Mouse (Mus musculus) R1 (cell line): ENCODE results near the gene 1700011L22Rik.
A peak's percentile ranks its signal among the peaks of the same experiment; 100 is the strongest.

Source experiments
- DNase-seq: peaks from one replicate; pipeline ENCODE4 v3.0.0-alpha.2; 2018; ENCODE audit warnings: low read depth, low spot score

Gene 1700011L22Rik

DNA sequence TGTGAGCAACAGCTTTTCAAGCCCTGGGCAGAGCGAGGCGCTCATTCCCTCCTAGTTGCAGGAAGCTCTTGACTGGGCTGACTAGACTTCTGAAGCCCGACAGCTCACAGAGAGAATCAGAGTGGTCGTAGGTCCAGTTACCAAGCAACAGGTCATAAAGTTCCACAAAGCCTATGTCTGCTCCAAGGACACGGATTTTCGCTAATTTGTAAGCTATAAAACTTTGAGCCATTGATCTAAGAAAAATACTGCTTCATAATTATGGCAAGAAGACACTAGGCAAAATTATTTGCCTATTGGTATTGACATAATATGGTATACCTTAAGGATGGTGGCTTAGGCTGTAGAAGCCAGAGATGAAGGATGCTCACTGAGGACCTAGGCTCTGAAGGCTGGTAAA, at the start of gene 1700011L22Rik:
Gene 1700011L22Rik, minus strand, starts transcription at position 101 of the 400 bp plus-strand sequence.
- DNase-seq = no peak

GRCm38 (mm10) chr8:79297763-79298162, 49.4 kb upstream of the 1700011L22Rik start:
- DNase-seq = peak; percentile 39

DNA sequence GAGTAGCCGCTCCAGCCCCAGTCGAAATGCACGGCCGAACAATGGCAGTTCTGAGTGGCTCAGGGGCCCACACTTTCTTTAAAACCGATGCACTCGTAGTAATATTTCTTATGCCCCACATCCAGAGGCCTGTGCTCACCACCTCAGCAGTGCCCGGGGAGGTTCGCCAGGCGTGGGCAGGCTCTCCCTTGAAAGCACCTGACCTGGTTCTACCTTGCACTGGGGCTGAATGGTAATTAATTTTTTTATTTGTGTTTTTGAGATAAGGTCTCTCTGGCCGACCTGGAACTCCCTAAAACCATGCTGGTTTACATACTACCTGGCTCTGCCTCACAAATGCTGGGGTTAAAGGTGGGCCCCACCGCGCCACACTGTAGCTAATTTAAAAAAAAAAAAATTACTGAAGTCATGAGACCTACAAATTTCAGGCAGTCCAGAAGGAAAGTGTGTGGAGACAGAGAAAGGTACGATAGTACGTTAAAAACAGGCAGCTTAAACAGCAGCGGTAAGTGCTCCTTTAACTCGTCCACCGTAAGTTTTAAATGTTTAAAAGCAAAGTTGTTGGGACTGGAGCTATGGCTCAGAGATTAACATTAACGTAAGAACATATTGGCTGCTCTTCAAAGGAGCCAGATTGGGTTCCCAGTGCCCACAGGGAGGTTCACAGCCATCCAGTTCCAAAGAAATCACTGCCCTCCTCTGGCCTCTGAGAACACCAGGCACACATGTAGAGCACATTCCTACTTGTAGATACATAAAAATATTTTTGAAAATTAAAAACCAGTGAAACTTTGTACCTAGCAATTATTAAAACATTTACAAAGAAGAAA, 47.1 kb upstream of the 1700011L22Rik start:
- peak; percentile 20 for DNase-seq

DNA sequence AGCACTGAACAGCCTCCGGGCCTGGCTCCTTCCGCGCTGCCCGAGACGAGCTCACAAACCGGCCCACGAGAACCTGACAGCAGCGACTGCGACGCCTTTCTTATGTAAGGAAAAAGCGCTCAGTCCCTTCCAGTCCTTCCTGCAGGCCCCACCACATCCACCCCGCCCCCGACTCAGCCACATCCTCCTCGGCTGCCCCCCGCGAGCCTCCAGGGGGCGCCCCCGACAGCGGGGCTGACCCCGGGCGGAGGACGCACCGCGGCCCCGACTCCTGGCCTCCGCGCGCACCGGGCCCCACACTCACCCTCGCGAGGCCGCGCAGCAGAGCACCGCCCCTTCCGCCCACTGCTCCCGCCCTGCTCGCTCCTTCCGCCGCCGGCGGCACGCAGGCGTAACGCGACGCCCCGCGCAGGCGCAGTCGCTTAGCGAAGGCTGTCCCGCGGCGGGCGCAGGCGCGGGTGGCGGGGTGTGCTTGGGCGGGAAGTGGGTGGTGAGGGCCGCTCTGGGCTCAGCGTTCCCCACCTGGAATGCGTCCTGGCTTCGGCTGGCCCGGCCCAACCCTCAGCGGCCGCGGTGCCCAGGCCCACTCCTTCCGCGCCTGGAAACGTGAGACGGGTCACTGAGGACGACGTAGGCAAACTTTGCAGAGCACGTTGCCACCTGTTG, 46.4 kb upstream of the 1700011L22Rik start, which contains the start of gene Mmaa:
Gene Mmaa, minus strand, starts transcription at position 328 of the 666 bp plus-strand sequence.
- peak; percentile 96 for DNase-seq

GRCm38 (mm10) chr8:79293841-79294240, 45.5 kb upstream of the 1700011L22Rik start:
- DNase-seq = no peak

DNA sequence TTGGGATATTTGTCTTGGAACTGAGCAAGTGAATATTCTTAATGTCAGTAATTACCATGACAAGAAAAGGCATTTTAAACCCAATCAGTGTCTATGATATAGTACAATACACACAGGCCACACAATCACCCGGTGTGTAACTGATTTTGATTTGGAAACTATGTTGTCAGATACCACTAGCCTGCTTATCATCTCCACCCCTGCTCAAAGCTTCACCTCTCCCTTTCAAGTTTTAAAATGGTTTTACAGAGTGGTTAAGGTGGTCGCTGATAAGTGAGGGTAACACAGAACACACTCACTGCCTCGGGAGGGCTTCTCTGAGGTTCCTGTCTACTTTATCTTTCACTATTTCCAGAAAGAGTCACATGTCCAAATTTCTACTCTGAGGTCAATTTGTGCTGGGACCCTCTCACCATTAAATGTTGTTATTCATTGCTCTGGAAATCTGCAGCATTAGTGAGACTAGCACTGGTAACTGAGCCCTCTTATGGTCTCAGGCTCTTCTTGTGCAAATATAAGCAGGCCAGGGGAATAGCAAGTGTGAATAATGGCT, 44.4 kb upstream of the 1700011L22Rik start:
- no peak for DNase-seq

GRCm38 (mm10) chr8:79289592-79289991, 41.2 kb upstream of the 1700011L22Rik start:
- DNase-seq = no peak

DNA sequence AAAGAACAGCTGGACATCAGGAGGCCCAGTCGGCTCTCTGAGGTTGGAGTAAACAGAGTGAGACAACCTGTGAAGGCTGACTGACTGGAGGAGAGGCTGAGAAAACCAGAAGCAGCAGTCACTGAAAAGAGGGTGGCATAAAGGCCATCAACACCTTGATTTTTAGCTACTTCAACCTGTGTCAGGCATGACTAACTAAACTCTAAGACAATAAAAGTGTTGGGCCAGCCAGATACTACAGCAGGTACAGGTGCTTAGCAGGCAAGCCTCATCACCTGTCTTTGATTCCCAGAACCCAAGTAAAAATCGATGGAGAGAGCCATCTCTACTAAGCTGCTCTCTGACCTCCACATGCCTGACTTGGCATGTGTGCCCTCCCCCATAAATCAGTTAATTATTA, 40.3 kb upstream of the 1700011L22Rik start:
- no peak for DNase-seq

GRCm38 (mm10) chr8:79288250-79288649, 39.9 kb upstream of the 1700011L22Rik start:
- no peak for DNase-seq

- no peak for DNase-seq
Observed at GRCm38 (mm10) chr8:79286424-79286823, 38.1 kb upstream of the 1700011L22Rik start.

DNA sequence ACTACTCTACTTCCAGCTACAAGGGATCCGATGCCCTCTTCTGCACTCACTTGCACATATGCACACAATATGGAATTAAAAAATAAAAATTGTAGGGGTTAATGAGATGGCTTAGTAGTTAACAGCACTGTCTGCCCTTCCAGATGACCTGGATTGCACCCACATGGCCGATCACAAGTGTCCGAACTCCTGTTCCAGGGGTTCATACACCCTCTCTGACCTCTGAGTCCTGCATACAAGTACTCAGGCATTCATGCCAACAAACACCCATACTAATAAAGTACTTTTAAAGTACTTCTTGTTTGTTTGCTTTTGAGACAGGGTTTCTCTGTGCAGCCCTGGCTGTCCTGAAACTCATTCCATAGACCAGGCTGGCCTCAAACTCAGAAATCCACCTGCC, 36.3 kb upstream of the 1700011L22Rik start:
- DNase-seq = no peak

DNA sequence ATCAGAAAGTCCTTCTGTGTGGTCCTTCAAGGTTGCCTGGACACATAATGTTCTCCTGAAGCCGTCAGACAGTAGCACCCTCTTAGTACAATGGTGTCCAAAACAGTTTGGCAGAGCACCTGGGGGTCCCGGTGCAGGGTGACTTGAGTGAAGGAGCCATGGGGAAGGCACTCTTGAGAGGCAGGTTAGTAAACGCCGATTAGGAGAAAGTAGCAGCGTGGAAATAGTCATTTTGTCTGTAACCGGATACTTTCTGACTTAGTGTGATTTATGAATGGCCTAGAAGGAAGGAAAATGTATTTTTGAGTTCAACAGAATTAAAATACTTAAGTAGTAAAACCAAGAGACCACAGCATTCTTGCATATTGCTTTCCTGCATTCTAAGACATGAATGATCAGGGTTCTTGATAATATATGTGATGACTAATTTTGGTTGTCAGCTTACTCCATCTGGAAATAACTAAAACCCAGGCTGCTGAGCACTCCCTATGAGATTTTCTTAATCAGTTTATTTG, 33.1 kb upstream of the 1700011L22Rik start:
- DNase-seq = no peak

DNA sequence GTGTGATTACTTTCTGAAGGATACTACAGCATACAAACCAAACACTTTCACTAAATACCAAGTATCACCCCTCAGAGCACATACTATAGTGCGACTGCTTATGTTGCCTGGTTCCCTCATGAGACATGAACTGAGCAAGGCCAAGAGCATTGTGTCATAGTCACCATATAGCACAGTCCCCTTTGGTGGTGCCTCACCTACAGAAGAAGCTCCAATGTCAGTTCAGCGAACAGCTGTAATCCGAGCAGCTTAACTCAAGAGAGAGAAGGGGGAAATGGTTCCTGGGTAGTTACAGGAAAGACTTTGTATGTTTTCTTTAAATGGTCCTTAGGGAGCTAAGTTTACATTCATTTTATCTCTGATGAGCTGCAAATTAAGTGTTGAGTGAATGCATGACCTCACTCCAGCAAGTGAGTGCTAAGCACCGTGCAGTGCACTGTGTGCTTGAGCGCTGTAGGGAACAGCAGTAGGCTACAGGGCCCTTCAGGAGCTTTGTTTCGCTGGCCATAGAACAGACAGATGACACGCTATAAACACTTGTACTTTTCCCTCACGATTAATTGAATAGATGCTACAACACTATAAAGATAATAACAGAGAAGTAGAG, 29.0 kb upstream of the 1700011L22Rik start:
- no peak for DNase-seq

DNA sequence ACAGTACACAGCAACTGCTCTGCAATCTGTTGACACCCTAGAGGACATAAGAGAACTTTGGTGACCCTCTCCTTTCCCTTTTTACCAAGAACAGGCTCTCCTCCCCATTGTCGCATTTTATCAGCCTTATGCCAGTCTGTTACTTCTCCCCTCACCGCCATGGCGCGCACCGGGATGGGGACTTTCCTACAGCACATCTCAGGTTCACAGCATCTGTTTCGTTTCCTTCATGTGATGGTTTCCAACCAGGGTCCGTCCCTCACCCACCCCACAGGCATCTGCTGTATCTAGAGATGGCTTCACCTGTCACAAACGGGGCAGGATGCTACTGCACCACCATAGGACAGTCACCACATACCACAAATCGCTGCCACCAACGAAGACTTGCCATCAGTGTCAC, 26.6 kb upstream of the 1700011L22Rik start:
- no peak for DNase-seq

- DNase-seq = no peak
Observed at GRCm38 (mm10) chr8:79273776-79274175, 25.4 kb upstream of the 1700011L22Rik start.

DNA sequence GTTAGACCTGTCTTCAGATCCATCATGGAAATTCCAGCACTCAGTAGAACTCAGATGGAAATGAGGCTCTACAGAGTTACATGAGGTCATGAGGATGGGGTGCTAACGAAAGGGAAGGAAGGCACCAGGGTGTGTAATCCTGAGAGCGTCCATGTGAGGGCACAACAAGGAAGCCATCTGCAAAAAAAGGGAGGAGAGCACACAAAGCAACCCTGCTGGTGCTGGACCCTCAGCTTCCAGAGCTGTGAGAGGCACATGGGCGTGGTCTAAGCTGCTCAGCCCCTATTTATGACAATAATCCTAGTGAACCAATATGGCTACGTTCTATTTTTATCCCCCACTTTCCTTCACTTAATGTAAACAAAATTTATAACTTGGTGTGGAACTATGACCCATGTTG, 24.3 kb upstream of the 1700011L22Rik start:
- DNase-seq = peak; percentile 22

- no peak for DNase-seq
Observed at GRCm38 (mm10) chr8:79268921-79269320, 20.6 kb upstream of the 1700011L22Rik start.

DNA sequence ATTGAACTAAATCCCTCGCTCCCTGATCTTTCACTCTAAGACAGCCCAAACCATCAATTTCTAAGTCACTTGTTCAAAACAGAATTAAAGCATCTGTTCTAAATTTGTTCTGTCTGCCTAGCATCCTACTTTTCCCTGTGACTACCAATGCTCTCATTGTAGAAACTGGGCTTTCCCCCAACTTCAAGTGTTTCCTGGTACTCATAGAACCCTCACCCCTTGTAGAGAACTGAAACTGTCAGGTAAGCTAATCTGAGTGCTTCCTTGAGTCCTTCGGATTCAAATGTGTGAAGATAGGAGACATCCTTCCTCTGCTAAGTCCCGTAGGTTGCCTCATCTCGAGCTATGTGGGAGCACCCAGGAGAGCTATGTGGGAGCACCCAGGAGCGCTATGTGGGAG, 13.6 kb upstream of the 1700011L22Rik start:
- no peak for DNase-seq

DNA sequence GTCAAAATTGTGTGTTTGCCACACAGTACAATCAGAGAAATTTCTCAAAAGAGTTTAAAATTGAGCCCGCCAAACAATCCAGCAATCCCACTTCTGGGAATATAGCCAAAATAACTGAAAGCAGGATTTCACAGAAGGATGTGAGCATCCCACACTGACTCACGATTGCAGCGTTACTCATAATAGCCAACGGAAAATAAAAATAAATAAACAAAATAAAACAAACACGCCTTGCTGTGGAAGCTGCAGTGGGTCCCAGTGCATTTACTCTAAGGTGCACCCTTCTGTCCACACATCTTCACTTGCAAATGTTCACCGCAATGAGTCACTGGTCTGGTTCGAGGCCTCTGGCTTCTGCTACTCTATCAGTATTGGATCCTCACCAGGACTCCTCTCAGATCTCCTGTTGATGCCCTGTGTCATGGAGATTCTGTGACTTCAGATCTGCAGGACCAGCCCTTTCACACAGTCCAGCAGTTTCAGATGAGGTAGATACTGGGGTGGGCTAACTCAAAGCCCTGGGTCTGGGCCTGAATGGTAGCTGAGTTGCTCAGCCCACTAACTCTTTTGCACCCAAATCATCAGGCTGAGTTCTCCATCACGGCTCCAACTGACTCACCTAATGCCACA, 7.8 kb upstream of the 1700011L22Rik start:
- DNase-seq = no peak

DNA sequence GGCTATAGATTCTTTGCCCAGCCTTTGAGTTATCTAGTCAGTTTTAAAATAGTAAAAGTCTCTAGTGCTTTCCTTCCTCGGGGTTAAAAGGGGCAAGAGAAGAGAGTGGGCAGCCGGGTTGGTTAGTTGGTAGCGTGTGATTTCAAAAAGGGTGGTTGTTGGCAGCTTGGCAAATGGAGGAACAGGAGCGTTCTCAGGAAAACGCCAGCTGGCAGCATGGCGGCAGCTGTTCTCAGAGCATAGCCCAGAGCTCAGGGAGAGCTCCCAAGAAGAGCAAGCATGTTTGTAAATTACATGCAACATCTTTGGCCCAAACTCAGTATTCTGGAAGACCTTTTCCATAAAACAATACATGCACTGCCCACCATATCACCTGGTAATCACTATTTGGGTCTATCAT, 5.4 kb upstream of the 1700011L22Rik start:
- no peak for DNase-seq

- DNase-seq = no peak
Observed at GRCm38 (mm10) chr8:79243422-79243821, 4.9 kb downstream of the 1700011L22Rik start.
